Mouse (Mus musculus): Measurements from ENCODE around the gene Klf14. TPM values are rescaled to one million over a fixed set of nuclear protein-coding genes. Genes with fewer than 3 reads are reported as not detected.

Klf14 gene
- not detected for polyA plus RNA-seq (2017; shearing (Covaris generic))

DNA sequence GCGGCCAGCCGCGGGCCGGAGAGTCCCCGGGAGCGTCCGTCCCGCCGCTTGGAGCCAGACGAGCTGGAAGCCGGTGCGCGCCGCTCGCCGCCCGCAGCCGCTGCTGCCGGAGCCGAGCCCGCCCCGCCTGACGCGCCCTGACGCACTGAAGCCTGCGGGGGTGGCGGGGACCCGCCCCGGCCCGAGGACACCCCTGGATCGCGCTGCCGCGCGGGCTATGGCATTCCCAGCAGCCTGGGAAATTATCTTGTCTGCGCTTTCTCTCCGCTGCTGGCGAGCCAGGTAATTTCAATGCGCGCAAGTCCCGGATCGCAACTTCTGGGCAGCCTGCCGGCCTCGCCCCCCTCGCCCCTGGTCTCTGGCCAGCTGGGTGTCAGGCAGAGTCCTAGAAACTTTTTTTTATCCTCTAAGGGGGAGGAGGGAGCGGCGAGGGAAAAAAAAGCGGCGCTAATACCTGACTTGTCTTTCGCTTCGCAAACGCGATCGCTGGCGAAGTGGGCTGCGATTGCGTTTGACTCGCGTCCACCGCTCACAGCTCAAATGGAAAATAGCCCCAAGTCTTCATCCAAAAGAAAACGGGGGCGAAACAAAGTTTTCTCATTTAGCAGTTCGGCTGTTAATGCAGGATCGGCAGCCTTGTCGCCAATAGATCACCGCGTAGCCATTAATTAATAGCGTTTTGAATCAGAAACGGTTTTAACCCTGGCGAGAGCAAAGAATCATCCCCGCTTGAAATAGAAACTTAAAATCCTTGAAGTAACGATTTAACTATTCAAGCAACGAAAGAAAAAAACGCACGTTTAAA lies at the start of gene Klf14:
Gene Klf14 (minus strand): TSS at position 343 of the 805 bp plus-strand sequence.
- no peak for ATAC-seq

DNA sequence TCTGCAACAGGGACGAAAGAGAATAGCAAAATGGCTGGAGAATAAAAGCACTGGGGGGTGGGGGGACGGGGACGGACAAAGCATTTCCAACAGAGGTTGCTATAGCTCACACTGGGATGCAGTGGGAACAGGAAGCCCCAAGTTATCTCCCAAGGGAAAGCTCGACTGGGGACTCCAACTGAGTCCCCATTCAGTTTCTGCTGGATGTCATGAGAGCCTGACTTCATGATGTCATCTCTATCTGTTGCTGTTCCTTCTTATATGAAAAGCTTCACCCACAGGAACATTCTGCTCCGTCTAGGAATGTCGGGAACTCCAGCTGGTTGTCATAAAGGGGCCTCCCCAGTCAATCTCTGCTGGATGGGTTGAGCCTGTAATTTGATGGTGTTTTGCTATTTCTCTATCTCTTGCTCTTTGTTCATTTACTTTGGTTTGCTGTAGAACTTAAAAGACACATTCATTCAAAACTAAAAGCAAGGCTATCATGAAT lies 47.3 kb upstream of the Klf14 start:
- ATAC-seq = no peak

DNA sequence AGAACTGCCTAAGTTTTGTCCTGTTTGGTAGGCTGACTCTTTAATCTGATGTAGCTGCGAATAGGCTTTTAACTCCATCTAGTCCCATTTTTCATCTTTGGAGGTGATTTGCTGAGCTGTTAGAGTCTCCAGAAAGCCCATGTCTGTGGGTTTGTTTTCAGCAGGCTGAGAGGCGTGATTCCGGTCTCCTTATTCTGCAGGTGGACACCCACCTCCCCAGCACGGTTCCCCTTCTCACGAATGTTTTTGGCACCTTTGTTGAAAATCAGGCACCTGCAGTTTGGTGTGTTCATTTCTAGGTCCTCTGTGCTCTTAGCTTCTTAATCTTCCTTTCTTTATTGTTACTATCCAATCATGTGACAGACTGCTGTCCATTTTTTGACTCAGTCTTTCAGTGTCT lies 27.5 kb upstream of the Klf14 start:
- no peak for ATAC-seq

DNA sequence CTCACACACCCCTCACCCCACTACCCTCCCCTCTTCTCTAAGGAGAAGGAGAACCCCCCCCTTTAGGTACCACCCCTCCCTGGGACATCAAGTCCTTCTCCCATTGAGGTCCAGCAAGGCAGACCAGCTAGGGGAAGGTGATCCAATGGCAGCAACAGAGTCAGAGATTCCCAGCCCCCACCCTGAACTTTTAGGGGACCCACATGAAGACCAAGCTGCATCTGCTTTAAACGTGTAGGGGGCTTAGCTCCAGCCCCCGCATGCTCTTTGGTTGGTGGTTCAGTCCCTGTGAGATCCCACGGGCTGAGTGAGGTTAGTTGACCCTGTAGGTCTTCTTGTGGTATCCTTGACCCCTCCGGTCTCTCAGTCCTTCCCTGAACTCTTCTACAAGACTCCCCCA lies 24.1 kb upstream of the Klf14 start:
- ATAC-seq = no peak

DNA sequence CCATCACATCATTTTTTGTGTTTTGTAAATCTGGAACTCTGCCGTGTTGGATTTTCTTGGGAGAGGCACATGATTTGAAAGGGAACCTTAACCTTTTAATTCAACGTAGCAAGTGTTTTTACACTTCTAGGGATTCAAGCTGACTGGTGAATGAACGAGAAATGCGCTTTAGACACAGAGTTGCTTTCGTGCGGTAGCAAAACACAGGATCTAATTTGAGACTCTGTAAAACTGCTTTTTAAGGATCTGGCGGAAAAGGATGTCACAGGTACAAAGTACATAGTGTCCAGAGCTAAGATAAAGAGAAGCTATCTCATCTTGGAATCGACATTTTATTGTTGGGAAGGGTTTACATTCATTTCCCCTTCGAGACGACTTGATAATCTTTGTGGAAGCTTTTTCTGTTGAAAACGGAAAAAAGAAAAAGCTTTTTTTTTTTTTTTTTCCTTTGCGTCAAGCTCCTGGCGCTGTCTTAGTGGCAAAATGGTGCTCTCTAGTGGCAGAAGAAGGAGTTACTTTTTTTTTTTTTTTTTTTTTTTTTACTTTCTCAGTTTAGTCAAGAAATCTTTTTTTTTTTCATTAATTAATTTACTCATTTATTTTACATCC lies 23.6 kb upstream of the Klf14 start:
- no peak for ATAC-seq

DNA sequence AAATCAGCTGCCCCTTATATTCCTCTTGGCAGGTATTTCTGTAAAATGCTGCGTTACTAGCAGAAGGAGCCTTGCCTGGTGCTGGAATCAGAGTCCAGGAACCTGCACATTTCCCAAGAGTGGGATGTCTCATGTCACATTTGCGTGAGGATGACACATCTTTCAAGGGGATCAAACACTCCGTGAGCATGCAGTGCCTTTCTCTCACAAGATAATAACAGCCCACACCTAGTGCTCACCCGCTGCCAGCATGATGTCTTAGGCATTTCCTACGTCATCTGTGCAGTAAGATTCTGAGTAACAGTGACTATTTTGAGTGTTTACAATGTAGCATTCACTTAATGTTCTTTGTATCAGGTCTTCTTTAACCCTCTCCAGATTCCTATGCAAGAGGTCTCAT lies 22.5 kb upstream of the Klf14 start:
- ATAC-seq = no peak

DNA sequence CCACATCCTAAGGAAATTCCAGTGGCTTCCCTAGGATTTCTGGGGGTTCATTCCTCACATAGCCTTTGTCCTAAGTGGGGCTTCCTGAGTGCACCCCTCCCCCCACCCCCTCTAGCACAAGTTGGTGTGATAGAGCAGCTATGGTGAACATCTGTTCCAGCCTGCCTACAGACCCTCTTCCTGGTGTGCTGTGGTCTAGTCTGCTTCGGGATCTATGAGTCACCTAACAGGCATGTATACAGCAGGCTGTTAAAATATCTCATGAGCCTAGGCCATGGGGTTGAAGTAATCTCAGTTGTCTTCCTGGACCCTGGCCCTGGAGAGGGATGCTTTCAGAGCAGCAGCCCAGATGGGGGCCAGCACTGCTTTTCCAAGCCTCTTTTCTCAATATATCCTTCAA lies 19.7 kb upstream of the Klf14 start:
- no peak for ATAC-seq

DNA sequence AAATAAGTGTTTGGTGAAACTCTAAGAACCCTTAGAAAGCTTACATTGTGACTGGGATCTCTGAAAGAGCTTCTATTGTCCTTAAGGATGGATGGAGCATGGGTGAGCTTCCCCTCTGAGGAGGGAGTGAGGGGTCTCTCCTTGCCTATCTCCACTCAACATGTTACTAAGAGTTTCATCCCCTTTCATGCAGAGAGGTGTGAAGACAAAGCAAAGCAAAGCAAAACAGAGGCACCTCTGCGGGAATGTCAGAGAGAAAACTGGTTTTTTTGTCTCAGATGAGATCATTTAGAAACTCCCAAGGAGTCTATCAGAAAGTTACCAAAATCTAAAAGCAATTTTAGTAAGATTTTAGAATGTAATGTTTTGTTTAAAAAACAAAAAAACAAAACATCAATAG lies 13.2 kb upstream of the Klf14 start:
- ATAC-seq = no peak

DNA sequence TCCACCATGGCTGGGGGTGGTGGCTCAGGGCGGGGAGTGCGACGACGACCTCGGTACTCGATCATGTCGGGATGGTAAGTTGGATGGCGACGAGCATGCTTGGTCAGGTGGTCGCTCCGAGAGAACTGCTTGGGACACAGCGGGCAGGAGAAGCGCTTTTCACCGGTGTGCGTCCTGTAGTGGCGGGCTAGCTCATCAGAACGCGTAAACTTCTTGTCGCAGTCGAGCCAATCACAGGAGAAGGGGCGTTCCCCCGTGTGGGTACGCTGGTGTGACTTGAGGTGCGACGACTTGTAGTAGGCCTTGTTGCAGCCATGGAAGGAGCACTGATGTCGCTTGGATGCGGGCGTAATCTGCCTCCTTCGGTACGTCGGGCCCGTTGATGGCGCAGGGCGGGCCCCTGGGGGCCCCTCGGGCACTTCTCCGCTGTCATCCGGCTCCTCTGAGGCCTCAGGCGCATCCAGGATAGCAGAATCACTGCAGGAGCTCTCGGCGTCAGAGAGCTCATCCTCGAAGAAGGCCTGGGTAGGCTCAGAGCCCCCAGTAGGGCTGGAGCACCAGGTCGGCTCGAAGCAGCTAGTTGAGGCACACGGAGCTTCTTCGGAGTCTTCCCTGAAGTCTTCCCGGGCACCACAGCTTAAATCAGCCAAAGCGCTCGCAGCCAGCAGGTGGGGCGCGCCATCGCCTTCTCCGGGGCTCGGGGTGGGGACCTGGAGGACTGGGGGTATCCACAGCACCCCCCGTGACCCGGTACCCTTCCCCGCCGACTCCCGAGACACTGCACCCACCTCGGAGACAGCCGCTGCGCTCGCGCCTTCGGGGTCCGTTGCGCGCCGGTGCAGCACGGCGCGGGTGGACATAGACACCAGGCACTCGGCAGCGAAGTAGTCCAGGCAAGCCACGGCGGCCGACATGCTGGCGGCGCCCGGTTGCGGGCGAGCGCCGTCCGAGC lies 818 bp downstream of the Klf14 start:
- ATAC-seq = no peak

DNA sequence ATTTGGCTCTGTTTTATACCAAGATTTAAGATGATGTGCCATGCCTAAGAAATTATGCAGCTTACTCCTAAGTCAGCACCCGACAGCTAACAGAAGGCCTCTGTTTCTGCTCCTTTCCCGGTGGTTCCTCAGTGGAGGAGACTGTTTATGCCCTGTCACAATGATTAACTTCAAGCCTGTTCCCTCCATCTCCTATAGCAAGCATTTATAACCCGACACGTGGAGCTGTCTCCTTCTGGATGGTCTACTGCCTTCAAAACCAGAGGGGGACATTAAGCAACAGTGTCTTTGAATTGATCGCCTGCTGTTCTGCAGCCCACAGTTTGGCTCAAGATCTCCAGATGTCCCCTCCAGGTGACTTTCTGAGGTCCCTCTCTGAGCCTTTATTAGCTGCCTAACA lies 19.6 kb downstream of the Klf14 start:
- ATAC-seq = no peak

DNA sequence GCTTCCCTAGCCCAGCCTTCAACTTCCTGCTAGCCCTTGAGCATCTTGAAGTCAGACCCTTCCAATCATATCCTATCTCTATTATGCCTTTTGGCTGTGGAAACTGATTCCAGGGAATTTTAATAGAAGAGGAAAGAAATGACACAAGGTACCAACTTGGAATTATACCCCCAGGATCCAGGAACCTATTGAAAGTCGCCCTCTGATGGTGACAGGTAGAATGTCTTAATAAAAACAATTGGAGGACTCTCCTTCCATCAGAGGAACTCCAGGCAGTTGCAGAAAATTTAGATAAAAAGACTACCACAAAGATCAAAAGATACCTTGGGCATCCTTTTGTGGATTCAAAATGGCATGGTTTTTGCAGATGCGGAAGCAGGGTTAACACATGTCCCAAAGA lies 36.1 kb downstream of the Klf14 start:
- no peak for ATAC-seq

DNA sequence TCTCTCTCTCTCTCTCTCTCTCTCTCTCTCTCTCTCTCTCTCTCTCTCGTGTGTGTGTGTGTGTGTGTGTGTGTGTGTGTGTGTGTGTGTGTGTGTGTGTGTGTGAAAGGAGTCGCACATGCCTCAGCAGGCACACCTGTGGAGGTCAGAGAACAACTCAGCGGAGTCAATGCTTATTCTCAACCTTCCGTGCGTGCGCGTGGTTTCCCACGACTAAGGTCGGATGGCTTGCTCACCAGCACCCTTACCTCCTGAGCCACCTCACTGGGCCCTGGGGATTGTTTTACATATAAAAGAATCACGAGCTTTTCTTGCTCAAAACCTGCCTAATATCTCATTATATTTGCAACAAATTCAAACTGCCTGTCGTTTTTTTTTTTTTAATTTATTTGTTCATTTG lies 37.1 kb downstream of the Klf14 start:
- no peak for ATAC-seq

DNA sequence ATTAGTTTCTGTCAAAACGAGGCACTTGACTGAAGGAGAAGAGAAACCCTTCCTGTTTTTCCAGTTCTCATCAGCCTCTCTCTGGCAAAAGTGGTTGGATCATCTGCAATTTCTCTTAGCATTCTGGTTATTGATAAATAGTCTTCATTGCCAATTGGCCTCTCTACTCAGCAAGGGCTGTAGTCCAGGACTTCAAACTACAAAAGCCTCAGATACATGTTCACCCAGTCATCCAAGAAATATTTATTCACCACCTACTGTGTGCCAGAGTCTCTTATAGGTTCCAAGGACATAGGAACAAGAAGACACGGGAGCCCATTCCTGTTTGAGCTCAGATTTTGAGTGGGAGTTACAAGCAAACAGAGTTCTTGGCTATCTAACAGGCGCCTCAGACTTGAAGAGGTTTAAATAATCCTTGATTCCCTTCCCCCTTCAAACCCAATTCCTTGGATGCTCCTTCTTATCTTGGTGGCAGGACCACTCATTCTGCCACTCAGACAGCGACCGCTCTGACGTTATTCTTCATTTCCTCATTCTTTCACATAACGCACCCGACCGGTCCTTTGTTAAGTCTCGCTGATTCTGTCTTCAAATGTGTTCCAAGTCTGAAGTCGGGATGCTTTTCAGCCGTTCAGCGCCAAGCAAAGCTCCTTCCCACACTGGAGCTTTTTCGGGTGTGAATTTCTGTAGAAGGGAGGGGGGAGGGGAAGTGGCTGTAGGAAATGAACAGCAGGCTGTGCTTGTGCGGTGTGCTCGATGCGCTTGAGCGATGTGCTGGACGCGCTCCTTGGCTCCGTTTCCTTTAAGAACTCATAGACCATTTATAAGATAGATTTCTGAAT lies 37.8 kb downstream of the Klf14 start:
- no peak for ATAC-seq

DNA sequence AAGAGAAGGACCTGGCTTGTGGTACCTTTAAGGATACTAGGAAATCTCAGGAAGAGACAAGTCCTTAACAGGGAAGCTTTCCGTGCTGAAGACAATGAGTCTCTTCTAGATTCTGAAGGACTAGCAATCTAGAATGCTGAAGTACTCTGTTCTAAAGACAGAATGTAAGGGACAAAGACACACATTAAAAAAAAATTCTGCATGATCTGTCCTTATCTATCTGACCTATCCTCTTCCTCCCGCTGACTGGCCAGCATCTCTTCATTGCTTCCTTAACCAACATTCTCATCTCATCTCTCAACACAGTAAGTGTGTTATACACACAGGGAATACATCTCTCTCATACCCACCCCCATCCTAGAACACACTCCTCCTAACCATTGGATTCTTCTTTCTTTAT lies 43.4 kb downstream of the Klf14 start, which contains the start of gene Tsga13:
Gene Tsga13 (minus strand): TSS at position 101 of the 400 bp plus-strand sequence.
- no peak for ATAC-seq

DNA sequence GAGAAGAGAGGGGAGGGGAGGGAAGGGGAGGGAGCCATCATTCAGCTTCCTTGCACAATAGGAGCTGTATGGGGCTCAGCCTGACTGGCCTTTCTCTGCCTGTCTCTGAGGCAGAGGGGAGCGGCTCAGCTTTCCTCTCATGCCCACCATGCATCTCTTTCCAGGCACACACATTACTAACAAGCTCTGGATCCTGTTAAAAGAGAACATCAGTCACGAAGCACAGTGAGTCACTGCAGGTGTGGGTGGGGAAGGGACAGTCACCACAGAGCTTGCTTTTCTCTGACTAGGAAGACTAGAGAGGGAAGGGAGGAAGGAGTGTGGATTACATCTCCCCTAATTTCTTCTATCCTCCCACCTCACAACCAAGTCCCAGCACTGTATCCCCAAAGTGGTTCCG lies 50.9 kb downstream of the Klf14 start:
- no peak for ATAC-seq

Other genes starting within 250 kb of the Klf14 start
- 1 to 10 TPM in 2 of 3 experiments, under 1 TPM in 1; 0.82 to 1.7 (median 1.5) TPM for gene Mest, start 235.5 kb downstream of the Klf14 start, polyA plus RNA-seq (2017; shearing (Covaris generic))
- 10 to 100 TPM; 23.4 to 40.7 (median 30.8) TPM for gene Copg2, start 62.3 kb downstream of the Klf14 start, polyA plus RNA-seq (2017; shearing (Covaris generic))
- gene Tsga13, start 43.5 kb downstream of the Klf14 start, polyA plus RNA-seq (2017; shearing (Covaris generic)) = not detected

Data from inflammation-experienced regulatory T-cells, adult 6 months (primary cell).